ENCODE assay signal across 8 mouse cellular contexts in genomic region chr5:24842274-24843102, GRCm38 (mm10). TPM values are rescaled to one million over a fixed set of nuclear protein-coding genes. Genes with fewer than 3 reads are reported as not detected.
A peak's percentile ranks its signal among the peaks of the same experiment; 100 is the strongest.
DNase-seq lines count a peak whose midpoint lies in the region; ATAC-seq lines count a peak whose summit lies in the region.

TSS of gene Rheb (minus strand) at chr5:24842624.

- H3K36me3 ChIP-seq in lung, embryonic 16.5 days (ENCODE audit: control insufficient read depth, insufficient read depth, low read length), result no peaks in the 10 kb centered on the region

- peaks cover 22% of the 10 kb centered on the region for H3K4me1 ChIP-seq in lung, embryonic 16.5 days (replicated peaks; ENCODE audit: control insufficient read depth, insufficient read depth, low read length)

- peak; percentile 86 to 88 for ATAC-seq in hematopoietic stem cell, adult 5-6 weeks (replicated peaks in 1 of 2; ENCODE audit: insufficient read depth in 1 of 2, low FRiP score in 2 of 2, low TSS enrichment in 1 of 2, low read depth in 1 of 2, poor library complexity in 2 of 2, severe bottlenecking in 2 of 2)
- peak; percentile 98 for ATAC-seq in lung, embryonic 16.5 days (ENCODE audit: low read depth)

- peak within 1 kb of the TSS; percentile 88 for H3K4me2 ChIP-seq in lung, embryonic 16.5 days (ENCODE audit: low read depth, low read length)

- peak; percentile 100 for DNase-seq in MEL-GATA-1-ER (ENCODE audit: extremely low read depth, low read depth)
- DNase-seq in cerebellum, adult 8-10 months, result peak; percentile 99
- peak; percentile 100 for DNase-seq in forelimb bud, embryonic 11.5 days (ENCODE audit: low read depth, low spot score)
- DNase-seq in layer of hippocampus, adult 9-10 months (ENCODE audit: low spot score), result peak; percentile 99
- DNase-seq in ovary, postnatal 10 days (ENCODE audit: low spot score), result peak; percentile 93
- DNase-seq in thymus, postnatal 10 days (ENCODE audit: low spot score in 2 of 2), result peak; percentile 98 to 99

- under 1% methylated on average over 91 of the region's 92 CpGs for WGBS in lung, embryonic 16.5 days

- H3K27ac ChIP-seq in lung, embryonic 16.5 days (ENCODE audit: low read length), result peak within 1 kb of the TSS; percentile 99

- H3K9ac ChIP-seq in lung, embryonic 16.5 days (ENCODE audit: low read length), result peak within 1 kb of the TSS; percentile 94

- no peaks in the 10 kb centered on the region for H3K9me3 ChIP-seq in lung, embryonic 16.5 days (ENCODE audit: control insufficient read depth, low read length)

- no peaks in the 10 kb centered on the region for H3K27me3 ChIP-seq in lung, embryonic 16.5 days (ENCODE audit: control insufficient read depth, insufficient read depth, low read depth, low read length)

- peak within 1 kb of the TSS; percentile 85 for H3K4me3 ChIP-seq in lung, embryonic 16.5 days (ENCODE audit: low read length)

RNA-seq across cellular contexts. Expression of gene Rheb, which starts in this region (rescaled TPM):
- total RNA-seq in hematopoietic stem cell, adult 5-6 weeks (2017), result 59.8 and 71.7 TPM in 2 replicates
- polyA plus RNA-seq in lung, embryonic 16.5 days (2015; fragmentation: Nextera tagmentation; extraction: Ambion mirVana), result 191 and 204 TPM in 2 replicates

Comparison
In these comparisons a context has a peak if more than half of its experiments do, and no peak if none do; other contexts are left out.
1. Peak in every context shown above with its lines: DNase-seq, ATAC-seq, H3K4me3 ChIP-seq and H3K27ac ChIP-seq.